Mouse (Mus musculus): ENCODE measurements at regions not wholly inside any gene's neighbourhood (a gene's known extent, or its start where the extent isn't known, plus 50 kb on each side); places are given as distances from the start of the nearest gene placed in this dataset.

DNA sequence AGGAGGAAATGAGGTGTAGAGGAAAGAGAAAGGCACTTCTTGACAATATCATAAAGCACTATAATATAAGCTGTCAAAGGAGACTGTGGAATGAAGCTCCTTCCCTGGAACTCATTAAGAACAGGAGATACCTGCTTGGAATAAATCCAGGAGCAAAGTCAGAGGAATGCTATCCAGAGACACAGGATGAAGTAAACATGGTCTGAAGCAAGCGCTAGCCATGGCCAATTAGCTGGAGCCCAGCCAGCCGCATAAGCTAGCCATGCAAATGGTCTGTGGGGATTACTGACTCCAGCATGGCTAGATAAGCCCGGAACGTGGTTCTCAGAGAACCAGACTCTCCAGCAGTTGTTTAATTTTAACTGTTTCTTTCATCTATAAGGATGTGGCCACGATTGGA lies 54.9 kb upstream of the Gpc3 start:
- no peak for DNase-seq

GRCm38 (mm10) chrX:52679045-52679444 lies 65.3 kb upstream of the Gpc3 start:
- DNase-seq: peak in 1 of 2 experiments; percentile 2

- DNase-seq: no peak
Measured at GRCm38 (mm10) chrX:52694392-52694791, 80.6 kb upstream of the Gpc3 start.

DNA sequence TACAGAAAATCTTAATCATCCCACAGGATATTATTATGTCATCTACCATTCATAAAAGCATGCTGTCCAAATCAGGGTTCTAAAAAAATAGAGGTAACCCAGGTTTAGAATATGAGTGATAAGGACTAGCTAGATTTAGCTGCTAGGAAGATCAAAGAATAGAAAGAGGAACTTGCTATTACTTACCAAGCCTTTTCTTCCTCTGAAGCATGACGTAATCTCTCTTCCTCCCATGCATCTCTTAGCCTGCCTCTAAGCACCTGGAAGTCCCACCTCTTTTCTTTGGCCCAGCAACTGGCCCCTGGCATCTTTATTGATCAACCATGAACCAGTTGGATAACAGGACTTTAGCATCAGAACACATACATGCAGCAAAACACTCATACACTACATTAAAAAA lies 85.9 kb upstream of the Gpc3 start:
- no peak for DNase-seq

DNA sequence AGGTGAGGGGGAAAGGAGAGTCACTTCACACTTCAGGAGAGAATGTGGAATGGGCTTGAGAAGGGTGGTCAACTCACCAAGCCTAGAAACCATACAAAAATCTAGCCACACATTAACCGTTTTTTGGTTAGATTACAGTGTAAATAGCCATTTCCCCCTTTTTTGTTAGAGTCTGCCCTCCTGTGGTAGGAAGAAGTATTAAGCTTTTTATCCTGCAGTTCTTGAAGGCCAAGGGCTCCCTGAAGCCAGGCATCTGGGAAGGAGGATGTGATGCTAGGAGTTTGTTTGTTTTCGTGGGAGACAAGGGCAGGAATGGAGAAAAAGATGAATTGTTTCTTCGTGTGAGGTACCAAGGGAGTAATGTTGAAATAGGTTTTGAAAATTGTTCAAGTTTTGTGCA lies 73.5 kb upstream of the Ccdc160 start:
- DNase-seq: no peak

- no peak for DNase-seq
Measured at GRCm38 (mm10) chrX:52738116-52738515, 52.9 kb upstream of the Ccdc160 start.

Measured in cerebellum, postnatal 25 days (tissue).